Mouse (Mus musculus) CH12.LX (cell line): ENCODE results near the gene Klhdc9.

Source experiments
- CTCF ChIP-seq, 2 experiments: IDR thresholded peaks in 1 of 2; conservative IDR thresholded peaks in 1 of 2; 2 replicates each; pipeline ENCODE4 v1.5.1; 2011 to 2012; ENCODE audit warnings: low read depth in 2 of 2, low read length in 2 of 2, improper control_type of control experiment in 1 of 2, inconsistent platforms in 1 of 2, mild to moderate bottlenecking in 1 of 2, moderate library complexity in 1 of 2
- KAT2A ChIP-seq: IDR thresholded peaks from 2 replicates; pipeline ENCODE4 v1.6.1; 2012; ENCODE audit warnings: low read length, improper control_type of control experiment, inconsistent platforms; ENCODE audit not compliant: insufficient replicate concordance
- POLR2A ChIP-seq: IDR thresholded peaks from 2 replicates; pipeline ENCODE4 v1.6.1; 2011; ENCODE audit warnings: low read depth, mild to moderate bottlenecking, improper control_type of control experiment, low read length
- TBP ChIP-seq: conservative IDR thresholded peaks from 2 replicates; pipeline ENCODE4 v1.6.1; 2011; ENCODE audit warnings: low read depth, low read length, improper control_type of control experiment

- TF ChIP-seq CTCF (conservative IDR thresholded peaks at IDR 0.05 in 1 of 2, IDR thresholded peaks at IDR 0.05 in 1 of 2; ENCODE audit: low read depth in 2 of 2, low read length in 2 of 2), result no peak
- no peak for TF ChIP-seq TBP
- no peak for TF ChIP-seq POLR2A
- no peak for TF ChIP-seq KAT2A
Measured at GRCm38 (mm10) chr1:171373946-171374345, 13.3 kb upstream of the Klhdc9 start.
